Mouse (Mus musculus): ENCODE results near the gene Fuca2. TPM values are rescaled to one million over a fixed set of nuclear protein-coding genes. Genes with fewer than 3 reads are reported as not detected.

Gene Fuca2
- polyA plus RNA-seq, 1 experiment: 11.3 TPM

DNA sequence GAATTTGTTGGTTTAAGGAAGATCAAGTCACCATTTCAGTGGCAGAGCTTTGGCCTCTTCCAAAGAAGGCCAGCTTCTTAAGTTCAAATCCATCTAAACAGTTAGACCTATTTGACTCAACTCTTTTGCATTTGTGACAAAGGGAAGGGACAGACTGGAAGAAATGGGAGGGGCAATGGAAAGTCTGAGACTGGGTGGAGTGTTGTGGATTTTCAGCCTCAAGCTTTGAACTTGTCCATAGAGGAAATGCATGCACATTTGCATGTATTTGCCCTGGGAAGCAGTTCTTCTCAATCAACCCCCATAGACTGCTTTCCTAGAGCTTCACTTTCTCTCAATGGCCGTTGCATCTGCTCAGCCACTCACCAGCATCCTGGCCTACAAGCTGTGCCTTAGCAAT is 55.0 kb downstream of the Fuca2 start:
- Histone ChIP-seq H3K36me3 (ENCODE audit: control insufficient read depth, insufficient read depth, low read length) (no peaks in the 10 kb centered on the region), H3K4me1 (ENCODE audit: control insufficient read depth, insufficient read depth, low read length) (no peaks in the 10 kb centered on the region), H3K4me3 (ENCODE audit: control insufficient read depth, low read depth, low read length) (peak overlapping the region; percentile 77), H3K27ac (ENCODE audit: control insufficient read depth, insufficient read depth, low read depth, low read length) (no peak overlapping the region), H3K27me3 (ENCODE audit: control insufficient read depth, insufficient read depth, low read length) (no peaks in the 10 kb centered on the region)
- TF ChIP-seq CTCF (IDR thresholded peaks at IDR 0.05; ENCODE audit: control insufficient read depth, insufficient read depth, insufficient replicate concordance, low read depth, low read length) (no peak), POLR2A (IDR thresholded peaks at IDR 0.05; ENCODE audit: control insufficient read depth, low read depth, low read length) (no peak)

GRCm38 (mm10) chr10:13560014-13560674 is 60.8 kb downstream of the Fuca2 start:
- H3K27me3 ChIP-seq (ENCODE audit: control insufficient read depth, insufficient read depth, low read length): no peaks in the 10 kb centered on the region
- H3K4me1 ChIP-seq (ENCODE audit: control insufficient read depth, insufficient read depth, low read length): peaks cover 10% of the 10 kb centered on the region
- TF ChIP-seq CTCF (IDR thresholded peaks at IDR 0.05; ENCODE audit: control insufficient read depth, insufficient read depth, insufficient replicate concordance, low read depth, low read length): no peak
- H3K4me3 ChIP-seq (ENCODE audit: control insufficient read depth, low read depth, low read length): no peak overlapping the region
- no peaks in the 10 kb centered on the region for H3K36me3 ChIP-seq (ENCODE audit: control insufficient read depth, insufficient read depth, low read length)
- no peak overlapping the region for H3K27ac ChIP-seq (ENCODE audit: control insufficient read depth, insufficient read depth, low read depth, low read length)

GRCm38 (mm10) chr10:13564364-13565079 is 65.2 kb downstream of the Fuca2 start:
- Histone ChIP-seq H3K27me3 (ENCODE audit: control insufficient read depth, insufficient read depth, low read length) (no peaks in the 10 kb centered on the region), H3K4me1 (ENCODE audit: control insufficient read depth, insufficient read depth, low read length) (peaks cover 17% of the 10 kb centered on the region), H3K27ac (ENCODE audit: control insufficient read depth, insufficient read depth, low read depth, low read length) (no peak overlapping the region), H3K36me3 (ENCODE audit: control insufficient read depth, insufficient read depth, low read length) (no peaks in the 10 kb centered on the region), H3K4me3 (ENCODE audit: control insufficient read depth, low read depth, low read length) (no peak overlapping the region)
- no peak for TF ChIP-seq POLR2A (IDR thresholded peaks at IDR 0.05; ENCODE audit: control insufficient read depth, low read depth, low read length)
- peak; percentile 88 for TF ChIP-seq CTCF (IDR thresholded peaks at IDR 0.05; ENCODE audit: control insufficient read depth, insufficient read depth, insufficient replicate concordance, low read depth, low read length)

GRCm38 (mm10) chr10:13565080-13565448 is 65.7 kb downstream of the Fuca2 start:
- Histone ChIP-seq H3K4me3 (ENCODE audit: control insufficient read depth, low read depth, low read length) (no peak overlapping the region), H3K4me1 (ENCODE audit: control insufficient read depth, insufficient read depth, low read length) (peaks cover 17% of the 10 kb centered on the region), H3K36me3 (ENCODE audit: control insufficient read depth, insufficient read depth, low read length) (no peaks in the 10 kb centered on the region), H3K27me3 (ENCODE audit: control insufficient read depth, insufficient read depth, low read length) (no peaks in the 10 kb centered on the region), H3K27ac (ENCODE audit: control insufficient read depth, insufficient read depth, low read depth, low read length) (no peak overlapping the region)
- TF ChIP-seq POLR2A (IDR thresholded peaks at IDR 0.05; ENCODE audit: control insufficient read depth, low read depth, low read length): no peak
- TF ChIP-seq CTCF (IDR thresholded peaks at IDR 0.05; ENCODE audit: control insufficient read depth, insufficient read depth, insufficient replicate concordance, low read depth, low read length): no peak

- Histone ChIP-seq H3K27ac (ENCODE audit: control insufficient read depth, insufficient read depth, low read depth, low read length) (no peak overlapping the region), H3K27me3 (ENCODE audit: control insufficient read depth, insufficient read depth, low read length) (no peaks in the 10 kb centered on the region), H3K36me3 (ENCODE audit: control insufficient read depth, insufficient read depth, low read length) (no peaks in the 10 kb centered on the region), H3K4me3 (ENCODE audit: control insufficient read depth, low read depth, low read length) (peak overlapping the region; percentile 7; the same call in 1 of the 2 replicates), H3K4me1 (ENCODE audit: control insufficient read depth, insufficient read depth, low read length) (peaks cover 14% of the 10 kb centered on the region)
- TF ChIP-seq CTCF (IDR thresholded peaks at IDR 0.05; ENCODE audit: control insufficient read depth, insufficient read depth, insufficient replicate concordance, low read depth, low read length) (no peak), POLR2A (IDR thresholded peaks at IDR 0.05; ENCODE audit: control insufficient read depth, low read depth, low read length) (no peak)
These were observed 67.1 kb downstream of the Fuca2 start for GRCm38 (mm10) chr10:13566393-13566792.

Other genes with a start within 250 kb of the Fuca2 start
- gene Phactr2, start 25.1 kb upstream of the Fuca2 start, polyA plus RNA-seq (2012; rRNA removed): 3.2 and 3.5 TPM in 2 replicates
- gene Adat2, start 53.4 kb downstream of the Fuca2 start, polyA plus RNA-seq (2012; rRNA removed): 20.5 and 21.4 TPM in 2 replicates
- 69.8 and 81.8 TPM in 2 replicates for gene Pex3, start 53.6 kb downstream of the Fuca2 start, polyA plus RNA-seq (2012; rRNA removed)